Mouse (Mus musculus) MEL (cell line): ENCODE results near the gene Mrfap1.

ENCODE experiments used
- BHLHE40 ChIP-seq: IDR thresholded peaks from 2 replicates; pipeline ENCODE4 v1.6.1; 2012; ENCODE audit warnings: low read depth, mild to moderate bottlenecking, inconsistent platforms, low read length, improper control_type of control experiment, borderline replicate concordance
- CHD1 ChIP-seq: IDR thresholded peaks from 2 replicates; pipeline ENCODE4 v1.6.1; 2012; ENCODE audit warnings: low read depth, mild to moderate bottlenecking, inconsistent platforms, low read length, improper control_type of control experiment
- CTCF ChIP-seq, 3 experiments: IDR thresholded peaks in 2 of 3; conservative IDR thresholded peaks in 1 of 3; 2 replicates each; pipeline ENCODE4 v1.5.1; 2011 to 2012; ENCODE audit warnings: low read length in 3 of 3, low read depth in 2 of 3, mild to moderate bottlenecking in 2 of 3, improper control_type of control experiment in 1 of 3, inconsistent platforms in 1 of 3, mixed read lengths in 1 of 3, moderate library complexity in 1 of 3; ENCODE audit not compliant: control insufficient read depth in 1 of 3, insufficient read depth in 1 of 3, poor library complexity in 1 of 3, severe bottlenecking in 1 of 3
- E2F4 ChIP-seq: IDR thresholded peaks from 2 replicates; pipeline ENCODE4 v1.6.1; 2011; ENCODE audit warnings: low read depth, low read length, improper control_type of control experiment, borderline replicate concordance
- EP300 ChIP-seq, 2 experiments: IDR thresholded peaks; 2 replicates each; pipeline ENCODE4 v1.6.1; 2011; ENCODE audit warnings: improper control_type of control experiment in 2 of 2, low read length in 2 of 2, low read depth in 1 of 2, mild to moderate bottlenecking in 1 of 2
- GATA1 ChIP-seq: IDR thresholded peaks from 2 replicates; pipeline ENCODE4 v1.6.1; 2011; ENCODE audit warnings: low read depth, low read length, improper control_type of control experiment
- JUND ChIP-seq: IDR thresholded peaks from 2 replicates; pipeline ENCODE4 v1.6.1; 2011; ENCODE audit warnings: low read depth, mild to moderate bottlenecking, improper control_type of control experiment, low read length
- MAX ChIP-seq: IDR thresholded peaks from 2 replicates; pipeline ENCODE4 v1.6.1; 2011; ENCODE audit warnings: low read length, improper control_type of control experiment
- POLR2A ChIP-seq, 2 experiments: IDR thresholded peaks; 2 replicates each; pipeline ENCODE4 v1.6.1; 2011 to 2012; ENCODE audit warnings: low read length in 2 of 2, mild to moderate bottlenecking in 2 of 2, control low read depth in 1 of 2, improper control_type of control experiment in 1 of 2, low read depth in 1 of 2, moderate library complexity in 1 of 2; ENCODE audit not compliant: control insufficient read depth in 1 of 2, insufficient read depth in 1 of 2, poor library complexity in 1 of 2

DNA sequence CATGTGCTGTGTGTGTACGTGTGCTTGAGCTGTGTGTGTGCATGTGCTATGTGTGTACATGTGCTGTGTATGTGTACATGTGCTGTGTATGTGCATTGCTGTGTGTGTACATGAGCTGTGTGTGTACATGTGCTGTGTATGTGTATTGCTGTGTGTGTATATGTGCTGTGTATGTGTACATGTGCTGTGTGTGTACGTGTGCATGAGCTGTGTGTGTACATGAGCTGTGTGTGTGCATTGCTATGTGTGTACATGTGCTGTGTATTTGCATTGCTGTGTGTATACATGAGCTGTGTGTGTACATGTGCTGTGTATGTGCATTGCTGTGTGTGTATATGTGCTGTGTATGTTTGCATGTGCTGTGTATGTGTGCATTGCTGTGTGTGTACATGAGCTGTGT, 17.1 kb downstream of the Mrfap1 start:
- TF ChIP-seq EP300 (IDR thresholded peaks at IDR 0.05; ENCODE audit: low read depth in 1 of 2, low read length in 2 of 2), result no peak
- no peak for TF ChIP-seq GATA1
- TF ChIP-seq MAX, result no peak
- no peak for TF ChIP-seq JUND
- TF ChIP-seq CHD1, result no peak
- TF ChIP-seq BHLHE40, result no peak
- TF ChIP-seq POLR2A (IDR thresholded peaks at IDR 0.05; ENCODE audit: control insufficient read depth in 1 of 2, insufficient read depth in 1 of 2, low read depth in 1 of 2, low read length in 2 of 2, poor library complexity in 1 of 2), result no peak
- no peak for TF ChIP-seq CTCF (IDR thresholded peaks at IDR 0.05 in 2 of 3, conservative IDR thresholded peaks at IDR 0.05 in 1 of 3; ENCODE audit: control insufficient read depth in 1 of 3, insufficient read depth in 1 of 3, low read depth in 2 of 3, low read length in 3 of 3, poor library complexity in 1 of 3, severe bottlenecking in 1 of 3)
- no peak for TF ChIP-seq E2F4
